Mouse (Mus musculus) heart, adult 2 months (tissue): ENCODE results near the gene Syngap1. TPM values are rescaled to one million over a fixed set of nuclear protein-coding genes. Genes with fewer than 3 reads are reported as not detected.
A peak's percentile ranks its signal among the peaks of the same experiment; 100 is the strongest.

Source experiments
- DNase-seq, 2 experiments: peaks; one replicate each; pipeline ENCODE4 v3.0.0; 2021
- H3K27ac ChIP-seq: fragments of 200-600 bp; 2 replicates; pipeline ENCODE4 v1.8.1; 2022
- H3K27me3 ChIP-seq: fragments of 200-500 bp; 2 replicates; pipeline ENCODE4 v1.6.1; 2012; ENCODE audit warnings: mild to moderate bottlenecking, low read length, inconsistent platforms, mixed read lengths; ENCODE audit not compliant: control insufficient read depth, insufficient read depth
- H3K36me3 ChIP-seq: fragments of 200-500 bp; 2 replicates; pipeline ENCODE4 v1.6.1; 2012; ENCODE audit warnings: low read length, inconsistent platforms; ENCODE audit not compliant: control insufficient read depth, insufficient read depth
- H3K4me1 ChIP-seq: fragments of 200-500 bp; 2 replicates; pipeline ENCODE4 v1.6.1; 2011; ENCODE audit warnings: low read length; ENCODE audit not compliant: control insufficient read depth, insufficient read depth
- H3K4me3 ChIP-seq: fragments of 200-600 bp; 2 replicates; pipeline ENCODE4 v1.8.1; 2022
- H3K79me2 ChIP-seq: fragments of 200-500 bp; replicated peaks from 2 replicates; pipeline ENCODE4 v1.6.1; 2012; ENCODE audit warnings: mild to moderate bottlenecking, inconsistent platforms, low read length, moderate library complexity, mixed read lengths; ENCODE audit not compliant: control insufficient read depth, insufficient read depth
- H3K9ac ChIP-seq: fragments of 200-500 bp; 2 replicates; pipeline ENCODE4 v1.6.1; 2012; ENCODE audit warnings: low read depth, mild to moderate bottlenecking, control low read depth, inconsistent platforms, low read length, mixed read lengths
- CTCF ChIP-seq: fragments of 200-600 bp; IDR thresholded peaks from 2 replicates; pipeline ENCODE4 v1.8.1; 2022; ENCODE audit warnings: antibody characterized with exemption, mild to moderate bottlenecking, moderate library complexity
- EP300 ChIP-seq: fragments of 200-500 bp; IDR thresholded peaks from 2 replicates; pipeline ENCODE4 v1.6.1; 2011; ENCODE audit warnings: low read depth, low read length, control low read depth; ENCODE audit not compliant: insufficient read depth
- POLR2A ChIP-seq: fragments of 200-500 bp; IDR thresholded peaks from 2 replicates; pipeline ENCODE4 v1.6.1; 2011; ENCODE audit warnings: mild to moderate bottlenecking, low read depth, low read length, control low read depth; ENCODE audit not compliant: insufficient read depth
- WGBS: fragments of 180-500 bp; shearing (Covaris S2); methylation state at CpG from one replicate; pipeline ENCODE4 v1.1.7; 2018; 5-methylcytosine and 5-hydroxymethylcytosine counted together
- intact Hi-C: fragments of 180-260 bp; cut with DNase I; formaldehyde crosslinking; loops from one replicate; pipeline ENCODE4 v1.15.1; 2025
- polyA plus RNA-seq: library from polyadenylated mRNA; depleted of rRNA; stranded (reverse); fragments of >200 nt; gene quantifications from 2 replicates; pipeline ENCODE4 v1.2.3, GENCODE M21; 2012
- total RNA-seq, 2 experiments: library from RNA; stranded (reverse); gene quantifications; 2 replicates each; pipeline ENCODE4 v1.2.3; 2021

The Syngap1 gene
- total and polyA plus RNA-seq, 3 experiments, result 4.1 to 9.0 (median 4.2) TPM

GRCm38 (mm10) chr17:26969257-26969656 is 28.2 kb downstream of the Syngap1 start:
- intact Hi-C loops, result no loop called here
- WGBS, result 90% methylated on average over 6 of the region's 6 CpGs

GRCm38 (mm10) chr17:26970221-26970620 is 29.2 kb downstream of the Syngap1 start:
- 64% methylated on average over 12 of the region's 12 CpGs for WGBS
- Histone ChIP-seq H3K27me3 (no peaks in the 10 kb centered on the region), H3K4me1 (peaks cover 3% of the 10 kb centered on the region; the same call in 1 of the 2 replicates), H3K79me2 (0 out of 2 replicates have a peak, but pooled peaks cover 3% of the 10 kb centered on the region), H3K36me3 (no peaks in the 10 kb centered on the region), H3K9ac (no peak overlapping the region), H3K4me3 (no peak overlapping the region), H3K27ac (no peak overlapping the region)
- intact Hi-C loops, result loop anchor here (5.0 kb wide), 1 partner anchor 53 kb away; the partner anchor contains the start of gene Kifc5b
- TF ChIP-seq CTCF (no peak), POLR2A (no peak), EP300 (no peak)
- no peak for DNase-seq

More at GRCm38 (mm10) chr17:26969257-26969656, 28.2 kb downstream of the Syngap1 start:
- H3K9ac ChIP-seq, result no peak overlapping the region
- H3K79me2 ChIP-seq, result 0 out of 2 replicates have a peak, but pooled peaks cover 3% of the 10 kb centered on the region
- no peak overlapping the region for H3K27ac ChIP-seq
- H3K36me3 ChIP-seq, result no peaks in the 10 kb centered on the region
- peaks cover 2% of the 10 kb centered on the region; the same call in 1 of the 2 replicates for H3K4me1 ChIP-seq
- no peak overlapping the region for H3K4me3 ChIP-seq
- TF ChIP-seq EP300 (no peak), CTCF (no peak), POLR2A (no peak)
- no peaks in the 10 kb centered on the region for H3K27me3 ChIP-seq
- no peak for DNase-seq

GRCm38 (mm10) chr17:26971247-26971905 is 30.3 kb downstream of the Syngap1 start:
- WGBS, result 60% methylated on average over 8 of the region's 8 CpGs
- Histone ChIP-seq H3K4me3 (no peak overlapping the region), H3K27ac (no peak overlapping the region)

GRCm38 (mm10) chr17:26972107-26972506 is 31.1 kb downstream of the Syngap1 start:
- TF ChIP-seq POLR2A (no peak), EP300 (no peak), CTCF (no peak)
- WGBS, result 2% methylated on average over 3 of the region's 3 CpGs
- Histone ChIP-seq H3K27ac (peak overlapping the region; percentile 91; the same call in 1 of the 2 replicates), H3K4me1 (peaks cover 3% of the 10 kb centered on the region; the same call in 1 of the 2 replicates), H3K36me3 (no peaks in the 10 kb centered on the region), H3K4me3 (peak overlapping the region; percentile 81), H3K27me3 (no peaks in the 10 kb centered on the region), H3K9ac (peak overlapping the region; percentile 91), H3K79me2 (0 out of 2 replicates have a peak, but pooled peaks cover 3% of the 10 kb centered on the region)
- DNase-seq, result no peak
- intact Hi-C loops, result loop anchor here (2.0 to 5.0 kb wide), 3 partner anchors 25 to 55 kb away; partner anchors contain the start of genes Cuta and Kifc5b

More at GRCm38 (mm10) chr17:26971247-26971905, 30.3 kb downstream of the Syngap1 start:
- no peak for DNase-seq
- H3K79me2 ChIP-seq, result 0 out of 2 replicates have a peak, but pooled peaks cover 3% of the 10 kb centered on the region
- no peaks in the 10 kb centered on the region for H3K27me3 ChIP-seq
- H3K4me1 ChIP-seq, result peaks cover 3% of the 10 kb centered on the region; the same call in 1 of the 2 replicates
- H3K36me3 ChIP-seq, result no peaks in the 10 kb centered on the region
- intact Hi-C loops, result loop anchor here (5.0 kb wide), 1 partner anchor 54 kb away; the partner anchor contains the start of gene Kifc5b
- TF ChIP-seq CTCF (no peak), POLR2A (no peak)
- H3K9ac ChIP-seq, result no peak overlapping the region

- peak within 1 kb of the TSS; percentile 81 for H3K4me3 ChIP-seq
- H3K79me2 ChIP-seq, result 0 out of 2 replicates have a peak, but pooled peaks cover 3% of the 10 kb centered on the region
- peak within 1 kb of the TSS; percentile 91 for H3K27ac ChIP-seq
- DNase-seq, result peak; percentile 97 to 98
- H3K27me3 ChIP-seq, result no peaks in the 10 kb centered on the region
- peaks cover 3% of the 10 kb centered on the region; the same call in 1 of the 2 replicates for H3K4me1 ChIP-seq
- WGBS, result under 1% methylated on average over 75 of the region's 75 CpGs
- no peak for TF ChIP-seq CTCF
- peak; percentile 50; the same call in 1 of the 2 replicates for TF ChIP-seq EP300
- TF ChIP-seq POLR2A, result peak; percentile 99
- no peaks in the 10 kb centered on the region for H3K36me3 ChIP-seq
- H3K9ac ChIP-seq, result peak within 1 kb of the TSS; percentile 91
- intact Hi-C loops, result loop anchor here (2.0 to 5.0 kb wide), 3 partner anchors 26 to 56 kb away; partner anchors contain the start of genes Cuta and Kifc5b
These were observed 31.9 kb downstream of the Syngap1 start, which contains the start of gene Zbtb9 for GRCm38 (mm10) chr17:26972703-26973574. Gene Zbtb9, plus strand, starts transcription at chr17:26973167.
